Mouse (Mus musculus): ENCODE measurements around the gene Tnfrsf17.

- no peak for TF ChIP-seq CTCF (IDR thresholded peaks at IDR 0.05; ENCODE audit: low read depth, low read length)
- no peak for TF ChIP-seq POLR2A (IDR thresholded peaks at IDR 0.05; ENCODE audit: borderline replicate concordance, low read depth, low read length)
Measured at GRCm38 (mm10) chr16:11278778-11279177, 34.8 kb upstream of the Tnfrsf17 start.

All from bone marrow macrophage, adult 2 months (primary cell).